Mouse (Mus musculus) intestine, embryonic 15.5 days (tissue): Measurements from ENCODE around the gene Olfr446. TPM values are rescaled to one million over a fixed set of nuclear protein-coding genes. Genes with fewer than 3 reads are reported as not detected.

Source experiments
- ATAC-seq: fragments of 200-750 bp; cut with Nextera tagmentation; 2 replicates; pipeline ENCODE4 v1.8.0; 2017; ENCODE audit warnings: moderate TSS enrichment, moderate library complexity
- H3K27ac ChIP-seq: fragments of 300-500 bp; sonication (generic); 2 replicates; pipeline ENCODE4 v1.5.1; 2015; ENCODE audit warnings: mild to moderate bottlenecking, inconsistent platforms
- H3K27me3 ChIP-seq: fragments of 300-500 bp; sonication (generic); replicated peaks from 2 replicates; pipeline ENCODE4 v1.6.1; 2015; ENCODE audit warnings: inconsistent platforms
- H3K36me3 ChIP-seq: fragments of 300-500 bp; sonication (generic); 2 replicates; pipeline ENCODE4 v1.6.1; 2015; ENCODE audit warnings: inconsistent platforms
- H3K4me1 ChIP-seq: fragments of 300-500 bp; sonication (generic); replicated peaks from 2 replicates; pipeline ENCODE4 v1.6.1; 2015; ENCODE audit warnings: inconsistent platforms
- H3K4me2 ChIP-seq: fragments of 300-500 bp; sonication (generic); replicated peaks from 2 replicates; pipeline ENCODE4 v1.6.1; 2015; ENCODE audit warnings: mild to moderate bottlenecking, inconsistent platforms
- H3K4me3 ChIP-seq: fragments of 300-500 bp; sonication (generic); replicated peaks from 2 replicates; pipeline ENCODE4 v1.5.1; 2015; ENCODE audit warnings: inconsistent platforms
- H3K9ac ChIP-seq: fragments of 300-500 bp; sonication (generic); 2 replicates; pipeline ENCODE4 v1.6.1; 2015; ENCODE audit warnings: inconsistent platforms
- H3K9me3 ChIP-seq: fragments of 300-500 bp; sonication (generic); 2 replicates; pipeline ENCODE4 v1.6.1; 2016; ENCODE audit warnings: inconsistent platforms
- WGBS: fragments of 180-500 bp; shearing (Covaris S2); methylation state at CpG from one replicate; pipeline ENCODE4 v1.1.7; 2015; 5-methylcytosine and 5-hydroxymethylcytosine counted together
- polyA plus RNA-seq: library from polyadenylated mRNA; unstranded; fragments of >200 nt; fragmentation: Nextera tagmentation; extraction: Ambion mirVana; gene quantifications from 2 replicates; pipeline ENCODE4 v1.2.1, GENCODE M21; 2015

Olfr446 gene
- not detected in 2 replicates for polyA plus RNA-seq

DNA sequence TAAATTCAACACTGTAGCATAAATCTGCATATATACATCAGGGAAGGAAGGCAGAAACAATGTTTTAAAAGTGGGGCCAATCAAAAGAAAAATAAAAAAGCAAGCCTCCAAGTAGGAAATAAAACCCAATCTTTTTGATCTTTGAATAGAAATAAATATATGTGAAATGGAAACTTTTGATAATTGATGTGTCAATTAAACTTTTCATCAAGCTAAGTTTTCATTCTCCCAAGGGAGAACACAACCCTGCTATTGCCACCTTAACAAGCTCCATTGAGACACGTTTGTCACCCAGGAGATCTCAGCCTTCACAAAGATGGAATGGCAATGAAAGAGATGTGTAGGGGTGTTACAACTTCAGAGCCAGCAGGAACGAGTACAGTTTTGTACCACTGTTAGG, at the start of gene Olfr446:
TSS of gene Olfr446 (plus strand) at position 301 of the 400 bp plus-strand sequence.
- no peaks in the 10 kb centered on the region for H3K4me1 ChIP-seq
- no peak for ATAC-seq
- no peak within 1 kb of the TSS for H3K4me2 ChIP-seq
- 63% methylated on average over 2 of the region's 2 CpGs for WGBS
- H3K9me3 ChIP-seq: no peaks in the 10 kb centered on the region
- no peak within 1 kb of the TSS for H3K9ac ChIP-seq
- H3K27me3 ChIP-seq: no peaks in the 10 kb centered on the region
- no peak within 1 kb of the TSS for H3K4me3 ChIP-seq
- H3K36me3 ChIP-seq: no peaks in the 10 kb centered on the region
- H3K27ac ChIP-seq: no peak within 1 kb of the TSS

DNA sequence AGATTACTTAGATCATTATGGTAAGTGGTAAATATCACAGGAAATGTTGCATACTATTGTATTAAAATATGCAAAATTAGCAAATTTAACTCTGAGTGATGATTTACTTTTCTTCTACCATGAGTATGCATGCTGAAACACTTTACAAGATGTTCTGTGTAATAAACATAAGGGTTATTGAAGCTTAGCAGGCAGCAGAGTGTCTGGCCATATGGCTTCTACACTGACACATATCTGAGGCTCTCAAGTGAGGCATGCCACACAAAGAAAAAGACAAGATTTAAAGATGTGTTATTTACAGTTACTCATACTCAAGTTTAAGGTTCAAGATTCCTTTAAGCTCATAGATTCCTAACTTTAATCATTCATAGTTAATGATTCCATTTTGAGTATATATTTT, 44.9 kb upstream of the Olfr446 start:
- ATAC-seq: no peak
- H3K4me2 ChIP-seq: no peak overlapping the region

DNA sequence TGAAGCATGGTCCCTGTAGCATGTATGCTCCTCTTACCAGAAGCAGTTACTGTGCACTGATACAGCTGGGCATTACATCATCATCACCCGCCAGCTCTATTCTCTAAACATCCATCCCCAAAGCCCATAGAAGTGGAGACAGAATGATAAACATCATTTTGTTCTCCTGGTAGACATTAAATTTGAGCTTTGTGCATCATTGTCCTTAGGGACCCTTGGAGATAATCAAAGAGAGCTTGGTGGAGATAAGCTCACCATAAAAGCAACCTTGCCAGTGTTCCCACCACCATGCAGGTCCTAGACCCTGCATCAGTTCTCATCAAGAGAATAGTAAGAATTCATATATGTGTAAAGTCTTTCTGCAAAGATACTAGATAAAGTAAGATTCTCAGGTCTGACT, 31.0 kb upstream of the Olfr446 start, which contains the start of gene Olfr448:
TSS of gene Olfr448 (plus strand) at position 301 of the 400 bp plus-strand sequence.
- no peaks in the 10 kb centered on the region for H3K36me3 ChIP-seq
- H3K9me3 ChIP-seq: no peaks in the 10 kb centered on the region
- no peaks in the 10 kb centered on the region for H3K4me1 ChIP-seq
- H3K27ac ChIP-seq: no peak within 1 kb of the TSS
- WGBS: 67% methylated on average over 1 of the region's 1 CpGs
- H3K4me3 ChIP-seq: no peak within 1 kb of the TSS
- H3K4me2 ChIP-seq: no peak within 1 kb of the TSS
- ATAC-seq: no peak
- no peaks in the 10 kb centered on the region for H3K27me3 ChIP-seq
- H3K9ac ChIP-seq: no peak within 1 kb of the TSS

More for the DNA sequence above, 44.9 kb upstream of the Olfr446 start:
- H3K9ac ChIP-seq: no peak overlapping the region
- no peak overlapping the region for H3K4me3 ChIP-seq
- H3K9me3 ChIP-seq: no peaks in the 10 kb centered on the region
- H3K27ac ChIP-seq: no peak overlapping the region
- no peaks in the 10 kb centered on the region for H3K4me1 ChIP-seq
- no peaks in the 10 kb centered on the region for H3K36me3 ChIP-seq
- no peaks in the 10 kb centered on the region for H3K27me3 ChIP-seq

DNA sequence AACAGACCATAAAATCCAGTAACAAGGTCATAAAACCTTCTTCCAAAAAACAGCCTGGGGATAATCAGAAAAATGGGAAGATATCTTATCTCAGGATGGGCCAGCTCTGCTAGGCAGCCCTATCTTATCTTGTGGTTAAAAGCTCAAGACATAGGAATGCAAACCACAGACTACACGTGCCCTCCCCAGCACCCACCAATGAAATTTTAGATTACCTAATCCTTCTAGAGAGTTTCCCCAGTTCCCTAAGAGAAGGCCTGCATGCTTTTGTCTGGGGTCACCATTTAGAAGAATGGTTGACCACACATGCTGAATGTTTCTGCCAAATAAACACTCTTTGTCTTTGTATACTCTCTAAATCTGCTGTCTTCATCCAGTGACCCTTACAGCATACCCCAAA, 20.8 kb upstream of the Olfr446 start:
- H3K27me3 ChIP-seq: no peaks in the 10 kb centered on the region
- no peak overlapping the region for H3K27ac ChIP-seq
- H3K9me3 ChIP-seq: no peaks in the 10 kb centered on the region
- H3K36me3 ChIP-seq: no peaks in the 10 kb centered on the region
- WGBS: 3% methylated on average over 1 of the region's 1 CpGs
- H3K4me3 ChIP-seq: no peak overlapping the region
- H3K9ac ChIP-seq: no peak overlapping the region
- no peak for ATAC-seq
- no peak overlapping the region for H3K4me2 ChIP-seq
- H3K4me1 ChIP-seq: no peaks in the 10 kb centered on the region

DNA sequence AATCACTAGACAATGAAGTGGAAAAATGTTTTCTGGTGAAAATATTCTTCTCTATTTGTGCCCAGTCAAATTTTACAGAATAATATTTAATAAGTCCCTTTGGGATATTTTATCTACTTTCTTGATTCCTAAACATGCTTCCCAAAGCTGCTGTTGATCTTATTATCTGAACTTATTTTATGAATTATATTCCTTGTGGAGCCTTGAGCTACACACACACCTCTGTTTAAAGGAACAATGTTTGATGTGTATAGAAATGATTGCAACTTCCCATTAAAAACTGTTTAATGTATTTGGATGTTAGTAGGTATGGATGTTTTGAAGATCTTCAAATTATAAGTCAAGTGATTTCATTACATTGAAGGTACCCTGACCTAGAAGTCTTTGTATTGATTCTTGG, 12.6 kb upstream of the Olfr446 start, which contains the start of gene Olfr447:
TSS of gene Olfr447 (plus strand) at position 301 of the 400 bp plus-strand sequence.
- Histone ChIP-seq H3K36me3 (no peaks in the 10 kb centered on the region), H3K27me3 (no peaks in the 10 kb centered on the region), H3K4me1 (no peaks in the 10 kb centered on the region), H3K4me2 (no peak within 1 kb of the TSS), H3K9ac (no peak within 1 kb of the TSS), H3K4me3 (no peak within 1 kb of the TSS), H3K27ac (no peak within 1 kb of the TSS), H3K9me3 (no peaks in the 10 kb centered on the region)
- ATAC-seq: no peak

DNA sequence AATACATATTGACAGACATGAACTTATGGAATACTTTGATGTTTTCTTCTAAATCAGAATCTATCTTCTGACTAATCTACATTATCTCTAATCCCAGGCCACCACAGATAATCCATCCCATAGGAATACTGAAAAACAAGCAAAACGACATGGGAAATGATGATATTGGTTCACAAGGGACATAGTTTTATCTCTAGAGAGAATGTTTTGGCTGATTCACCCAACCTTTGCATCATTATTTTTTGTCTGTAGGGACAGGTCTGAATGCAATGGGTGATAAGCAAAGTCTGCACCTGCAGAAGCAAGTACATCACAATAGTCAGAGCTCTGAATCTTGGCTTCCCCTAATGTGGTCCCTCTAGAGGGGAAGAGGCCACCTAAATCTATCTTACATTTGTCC, 27.6 kb downstream of the Olfr446 start, which contains the start of gene Olfr444:
TSS of gene Olfr444 (plus strand) at position 301 of the 400 bp plus-strand sequence.
- H3K4me1 ChIP-seq: no peaks in the 10 kb centered on the region
- ATAC-seq: no peak
- no peaks in the 10 kb centered on the region for H3K27me3 ChIP-seq
- no peak within 1 kb of the TSS for H3K9ac ChIP-seq
- H3K4me2 ChIP-seq: no peak within 1 kb of the TSS
- H3K9me3 ChIP-seq: no peaks in the 10 kb centered on the region
- H3K27ac ChIP-seq: no peak within 1 kb of the TSS
- 81% methylated on average over 1 of the region's 1 CpGs for WGBS
- H3K36me3 ChIP-seq: no peaks in the 10 kb centered on the region
- no peak within 1 kb of the TSS for H3K4me3 ChIP-seq

DNA sequence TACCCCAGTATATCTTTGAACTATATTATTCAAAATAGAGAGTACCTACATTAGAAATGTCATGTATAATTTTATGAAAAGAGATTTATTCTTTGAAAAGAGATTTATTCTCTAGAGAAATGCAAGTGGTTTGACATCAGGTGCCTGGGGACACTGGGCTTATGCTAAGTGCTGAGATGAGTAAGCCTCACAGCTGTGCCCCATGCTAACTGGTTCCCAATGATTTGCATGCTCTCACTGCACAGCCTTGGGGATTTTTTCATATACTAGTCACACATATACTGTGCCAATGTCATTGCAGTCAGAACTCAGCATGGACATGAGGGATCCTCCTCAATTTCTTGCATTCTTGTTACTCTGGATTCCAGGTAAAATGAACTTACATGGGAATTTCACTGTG, 59.2 kb downstream of the Olfr446 start:
- H3K27ac ChIP-seq: no peak overlapping the region
- no peaks in the 10 kb centered on the region for H3K4me1 ChIP-seq
- H3K4me3 ChIP-seq: no peak overlapping the region
- H3K9ac ChIP-seq: no peak overlapping the region
- no peaks in the 10 kb centered on the region for H3K9me3 ChIP-seq
- H3K27me3 ChIP-seq: no peaks in the 10 kb centered on the region
- no peaks in the 10 kb centered on the region for H3K36me3 ChIP-seq
- no peak overlapping the region for H3K4me2 ChIP-seq
- ATAC-seq: no peak

Other genes with a start within 250 kb of the Olfr446 start
- 55.7 and 57.7 TPM in 2 replicates for gene Tcaf1, start 211.3 kb upstream of the Olfr446 start, polyA plus RNA-seq
- not detected in 2 replicates for gene Olfr453, start 182.0 kb upstream of the Olfr446 start, polyA plus RNA-seq
- gene Olfr38, start 165.0 kb upstream of the Olfr446 start, polyA plus RNA-seq: not detected in 2 replicates
- not detected in 2 replicates for gene Olfr452, start 136.3 kb upstream of the Olfr446 start, polyA plus RNA-seq
- gene Olfr450, start 109.4 kb upstream of the Olfr446 start, polyA plus RNA-seq: not detected in 2 replicates
- not detected in 2 replicates for gene Olfr449, start 87.0 kb upstream of the Olfr446 start, polyA plus RNA-seq
- not detected in 2 replicates for gene Olfr448, start 30.9 kb upstream of the Olfr446 start, polyA plus RNA-seq
- not detected in 2 replicates for gene Olfr447, start 12.5 kb upstream of the Olfr446 start, polyA plus RNA-seq
- not detected in 2 replicates for gene Olfr444, start 27.7 kb downstream of the Olfr446 start, polyA plus RNA-seq
- not detected in 2 replicates for gene Olfr441, start 185.0 kb downstream of the Olfr446 start, polyA plus RNA-seq
- gene Olfr237-ps1, start 225.2 kb downstream of the Olfr446 start, polyA plus RNA-seq: not detected in 2 replicates
- gene Olfr437, start 241.9 kb downstream of the Olfr446 start, polyA plus RNA-seq: not detected in 2 replicates